Mouse (Mus musculus) forebrain, postnatal 0 days (tissue): Measurements from ENCODE around the gene Slc25a36. TPM values are rescaled to one million over a fixed set of nuclear protein-coding genes. Genes with fewer than 3 reads are reported as not detected.

ENCODE experiments used
- ATAC-seq: fragments of 200-750 bp; cut with Nextera tagmentation; 2 replicates; pipeline ENCODE4 v1.8.0; 2017; ENCODE audit warnings: mild to moderate bottlenecking, moderate library complexity
- DNase-seq: peaks from one replicate; pipeline ENCODE4 v3.0.0-alpha.2; 2015
- H3K27ac ChIP-seq: fragments of 300-500 bp; sonication (generic); 2 replicates; pipeline ENCODE4 v1.5.1; 2014; ENCODE audit warnings: low read depth, mild to moderate bottlenecking, antibody characterized with exemption, low read length, moderate library complexity, mixed read lengths
- H3K27me3 ChIP-seq: fragments of 300-500 bp; sonication (generic); 2 replicates; pipeline ENCODE4 v1.6.1; 2014; ENCODE audit warnings: mild to moderate bottlenecking, low read length, mixed read lengths; ENCODE audit not compliant: insufficient read depth
- H3K36me3 ChIP-seq: fragments of 300-500 bp; sonication (generic); 2 replicates; pipeline ENCODE4 v1.6.1; 2014; ENCODE audit warnings: mild to moderate bottlenecking, moderate library complexity; ENCODE audit not compliant: insufficient read depth
- H3K4me1 ChIP-seq: fragments of 300-500 bp; sonication (generic); 2 replicates; pipeline ENCODE4 v1.6.1; 2014; ENCODE audit warnings: antibody characterized with exemption; ENCODE audit not compliant: insufficient read depth
- H3K4me2 ChIP-seq: fragments of 300-500 bp; sonication (generic); 2 replicates; pipeline ENCODE4 v1.6.1; 2014; ENCODE audit warnings: low read depth, mild to moderate bottlenecking, moderate library complexity
- H3K4me3 ChIP-seq: fragments of 300-500 bp; sonication (generic); 2 replicates; pipeline ENCODE4 v1.5.1; 2014; ENCODE audit warnings: low read depth, low read length, mixed read lengths
- H3K9ac ChIP-seq: fragments of 300-500 bp; sonication (generic); 2 replicates; pipeline ENCODE4 v1.6.1; 2014; ENCODE audit warnings: mild to moderate bottlenecking
- H3K9me3 ChIP-seq: fragments of 300-500 bp; sonication (generic); 2 replicates; pipeline ENCODE4 v1.6.1; 2016; ENCODE audit warnings: low read length
- CTCF ChIP-seq: sonication (generic); IDR thresholded peaks from 2 replicates; pipeline ENCODE4 v1.5.1; 2016; ENCODE audit warnings: antibody characterized with exemption, control low read depth, low read depth
- WGBS: fragments of 180-500 bp; shearing (Covaris S2); extraction: QIAGEN DNeasy Blood & Tissue Kit; methylation state at CpG from one replicate; pipeline ENCODE4 v1.1.7; 2014; 5-methylcytosine and 5-hydroxymethylcytosine counted together
- polyA plus RNA-seq: library from polyadenylated mRNA; unstranded; fragments of >200 nt; fragmentation: Nextera tagmentation; extraction: Ambion mirVana; gene quantifications from 2 replicates; pipeline ENCODE4 v1.2.1, GENCODE M21; 2015
- total RNA-seq: library from RNA; depleted of rRNA; stranded (reverse); fragments of >200 nt; gene quantifications from 2 replicates; pipeline ENCODE4 v1.2.3, GENCODE M21; 2014

Slc25a36 gene
- total and polyA plus RNA-seq, 2 experiments from 2014 or later = 54.6 to 138 TPM

DNA sequence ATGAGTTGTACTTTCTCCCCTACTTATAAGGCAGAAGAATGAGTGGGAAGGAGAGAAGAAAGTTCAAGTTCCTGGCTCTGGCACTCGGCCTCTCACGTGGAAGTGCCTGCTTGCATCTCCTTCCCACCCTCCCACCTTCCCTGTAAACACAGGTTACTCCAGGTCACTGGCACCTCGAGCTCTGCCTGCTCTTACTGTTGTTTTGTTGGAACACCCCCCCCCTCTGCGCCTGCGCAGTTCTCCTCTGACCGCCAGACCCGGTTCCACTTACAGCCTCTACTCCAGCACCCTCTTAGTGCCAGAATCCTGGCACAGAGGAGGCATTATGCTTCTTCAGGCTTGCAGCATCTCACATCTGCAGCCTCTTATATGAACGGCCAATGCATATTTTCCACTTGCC lies 22.2 kb upstream of the Slc25a36 start:
- no peak for DNase-seq
- Histone ChIP-seq H3K4me1 (no peaks in the 10 kb centered on the region), H3K27me3 (no peaks in the 10 kb centered on the region), H3K4me3 (no peak overlapping the region), H3K4me2 (no peak overlapping the region), H3K9me3 (no peaks in the 10 kb centered on the region), H3K36me3 (no peaks in the 10 kb centered on the region), H3K27ac (no peak overlapping the region), H3K9ac (no peak overlapping the region)
- no peak for ATAC-seq
- WGBS = 61% methylated on average over 8 of the region's 8 CpGs
- TF ChIP-seq CTCF = no peak

DNA sequence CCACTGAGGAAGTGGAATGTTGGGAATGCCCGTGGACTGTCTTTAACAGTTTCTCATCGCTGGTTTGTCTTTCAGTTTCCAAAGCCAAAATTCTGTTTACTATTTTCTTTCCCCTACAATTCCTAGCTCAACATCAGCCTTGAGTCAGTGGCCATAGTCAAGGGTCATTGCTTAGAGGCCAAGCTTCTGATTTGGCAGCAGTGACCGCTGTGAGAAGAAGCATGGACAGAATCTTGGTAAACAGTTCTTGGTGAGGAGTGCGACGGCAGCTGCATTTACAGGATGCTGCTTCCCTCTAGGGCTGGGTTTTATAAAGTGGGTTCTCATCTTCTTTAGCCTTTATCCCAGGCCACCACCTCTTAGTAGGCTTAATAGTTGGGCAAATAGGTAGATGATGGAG lies 19.0 kb upstream of the Slc25a36 start:
- Histone ChIP-seq H3K36me3 (no peaks in the 10 kb centered on the region), H3K27ac (no peak overlapping the region), H3K4me2 (no peak overlapping the region), H3K27me3 (no peaks in the 10 kb centered on the region), H3K4me3 (no peak overlapping the region), H3K9me3 (no peaks in the 10 kb centered on the region), H3K9ac (no peak overlapping the region), H3K4me1 (no peaks in the 10 kb centered on the region)
- DNase-seq = no peak
- no peak for TF ChIP-seq CTCF
- WGBS = 91% methylated on average over 5 of the region's 5 CpGs
- no peak for ATAC-seq

DNA sequence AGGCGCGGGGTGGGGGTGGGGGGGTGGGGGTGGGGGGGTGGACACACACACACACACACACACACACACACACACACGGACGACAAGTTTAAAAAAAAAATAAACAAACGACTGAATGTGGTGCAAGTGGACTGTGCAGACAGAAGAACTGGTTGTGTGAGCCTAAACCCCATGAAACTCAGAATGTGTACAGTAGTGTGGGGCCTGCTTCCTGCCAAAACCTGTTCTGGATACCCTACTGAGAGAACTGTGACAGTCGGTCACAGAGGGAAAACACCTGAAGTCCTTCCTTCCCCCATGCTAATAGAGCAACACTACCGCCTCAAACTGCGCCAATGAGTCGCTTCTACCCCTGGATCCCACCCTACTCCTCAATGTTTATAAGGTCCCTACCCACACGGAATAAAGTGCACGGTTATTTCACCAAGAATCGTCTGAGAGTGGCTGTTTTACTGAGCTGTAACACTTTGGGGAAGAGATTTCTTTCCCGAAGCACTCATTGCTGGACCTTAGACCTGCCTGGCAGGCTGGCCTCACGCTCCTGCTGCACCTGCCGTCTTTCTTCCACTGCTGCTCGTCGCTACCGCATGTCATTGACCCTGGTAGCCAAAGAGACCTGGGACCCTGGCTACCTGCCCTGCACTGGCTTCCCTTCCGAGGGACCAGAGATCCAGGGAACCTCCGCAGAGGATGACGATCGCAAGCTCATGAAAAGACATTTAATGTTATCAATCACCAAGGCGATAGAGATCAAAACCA lies 13.2 kb upstream of the Slc25a36 start:
- Histone ChIP-seq H3K36me3 (no peaks in the 10 kb centered on the region), H3K4me2 (no peak overlapping the region), H3K9me3 (no peaks in the 10 kb centered on the region), H3K27me3 (no peaks in the 10 kb centered on the region), H3K9ac (no peak overlapping the region), H3K27ac (no peak overlapping the region), H3K4me3 (no peak overlapping the region), H3K4me1 (no peaks in the 10 kb centered on the region)
- no peak for TF ChIP-seq CTCF
- ATAC-seq (no peak), DNase-seq (no peak)
- WGBS = 72% methylated on average over 23 of the region's 23 CpGs

DNA sequence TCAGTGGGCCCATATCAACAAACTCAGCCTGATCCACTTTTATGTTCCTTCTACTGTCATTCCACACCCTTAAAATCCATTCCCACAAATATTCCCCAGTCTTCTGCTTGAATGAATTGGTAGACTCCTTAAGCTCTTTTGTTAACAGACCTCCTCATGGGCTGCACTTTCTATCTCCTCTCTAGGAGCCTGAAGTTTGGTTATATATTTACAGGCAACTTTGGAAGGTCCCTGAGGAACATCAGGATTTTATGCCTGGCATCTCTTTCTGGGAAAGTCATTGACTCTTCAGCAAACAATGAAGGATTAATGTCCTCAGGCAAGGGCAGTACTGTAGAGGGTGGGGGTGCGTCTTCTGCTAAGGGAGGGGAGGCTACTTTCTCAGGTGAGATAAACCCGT lies 10.5 kb upstream of the Slc25a36 start:
- H3K27ac ChIP-seq = no peak overlapping the region
- no peak overlapping the region for H3K4me3 ChIP-seq
- no peaks in the 10 kb centered on the region for H3K4me1 ChIP-seq
- DNase-seq (no peak), ATAC-seq (no peak)
- no peaks in the 10 kb centered on the region for H3K9me3 ChIP-seq
- H3K27me3 ChIP-seq = no peaks in the 10 kb centered on the region
- H3K9ac ChIP-seq = no peak overlapping the region
- no peak overlapping the region for H3K4me2 ChIP-seq
- no peak for TF ChIP-seq CTCF
- 86% methylated on average over 2 of the region's 2 CpGs for WGBS
- no peaks in the 10 kb centered on the region for H3K36me3 ChIP-seq

DNA sequence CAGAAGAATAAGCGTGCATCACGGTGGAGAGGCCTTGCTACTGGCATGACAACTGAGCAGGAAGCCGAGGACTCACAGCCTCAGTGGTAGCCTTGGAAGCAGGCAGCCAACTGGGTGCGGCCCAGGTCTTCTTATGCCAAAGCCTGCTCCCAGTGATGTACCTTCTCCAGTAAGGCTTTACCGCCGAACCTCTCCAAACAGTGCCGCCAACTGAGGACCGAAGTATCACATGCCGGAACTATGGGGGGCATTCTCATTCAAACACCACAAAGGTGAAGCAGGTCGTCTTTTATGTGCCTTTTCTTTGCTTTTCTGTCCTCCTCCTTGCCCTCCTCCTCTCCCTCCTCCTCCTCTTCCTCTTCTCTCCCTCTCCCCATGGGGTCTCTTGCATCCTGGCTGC lies 3.3 kb upstream of the Slc25a36 start:
- Histone ChIP-seq H3K4me3 (no peak overlapping the region), H3K27me3 (no peaks in the 10 kb centered on the region), H3K4me2 (no peak overlapping the region), H3K4me1 (no peaks in the 10 kb centered on the region; the same call in 1 of the 2 replicates), H3K9ac (no peak overlapping the region), H3K27ac (no peak overlapping the region), H3K9me3 (no peaks in the 10 kb centered on the region), H3K36me3 (no peaks in the 10 kb centered on the region)
- 87% methylated on average over 10 of the region's 10 CpGs for WGBS
- no peak for ATAC-seq
- no peak for TF ChIP-seq CTCF
- DNase-seq = no peak

DNA sequence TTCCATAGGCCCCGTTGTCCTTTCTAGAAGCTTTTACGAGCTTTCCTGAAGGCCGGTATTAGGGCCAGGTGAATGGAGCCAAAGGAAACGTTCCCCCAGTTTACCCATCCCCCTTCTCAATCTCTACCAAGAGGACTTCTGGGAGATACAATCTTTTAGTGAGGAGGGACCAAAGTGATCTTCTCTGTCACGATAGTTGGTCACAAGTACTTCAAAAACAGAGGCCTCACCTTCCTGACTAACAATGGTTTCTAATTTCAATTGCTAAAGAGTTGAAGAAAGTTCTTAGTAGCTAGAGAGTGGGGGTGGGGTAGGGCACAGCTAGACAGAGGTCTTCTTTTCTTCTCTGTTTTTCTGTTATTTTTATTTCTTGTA lies 2.6 kb upstream of the Slc25a36 start:
- Histone ChIP-seq H3K4me3 (no peak overlapping the region), H3K9me3 (no peaks in the 10 kb centered on the region), H3K4me1 (no peaks in the 10 kb centered on the region; the same call in 1 of the 2 replicates), H3K4me2 (no peak overlapping the region), H3K27ac (no peak overlapping the region), H3K9ac (no peak overlapping the region), H3K36me3 (no peaks in the 10 kb centered on the region), H3K27me3 (no peaks in the 10 kb centered on the region)
- TF ChIP-seq CTCF = no peak
- DNase-seq (no peak), ATAC-seq (no peak)
- 37% methylated on average over 5 of the region's 5 CpGs for WGBS

DNA sequence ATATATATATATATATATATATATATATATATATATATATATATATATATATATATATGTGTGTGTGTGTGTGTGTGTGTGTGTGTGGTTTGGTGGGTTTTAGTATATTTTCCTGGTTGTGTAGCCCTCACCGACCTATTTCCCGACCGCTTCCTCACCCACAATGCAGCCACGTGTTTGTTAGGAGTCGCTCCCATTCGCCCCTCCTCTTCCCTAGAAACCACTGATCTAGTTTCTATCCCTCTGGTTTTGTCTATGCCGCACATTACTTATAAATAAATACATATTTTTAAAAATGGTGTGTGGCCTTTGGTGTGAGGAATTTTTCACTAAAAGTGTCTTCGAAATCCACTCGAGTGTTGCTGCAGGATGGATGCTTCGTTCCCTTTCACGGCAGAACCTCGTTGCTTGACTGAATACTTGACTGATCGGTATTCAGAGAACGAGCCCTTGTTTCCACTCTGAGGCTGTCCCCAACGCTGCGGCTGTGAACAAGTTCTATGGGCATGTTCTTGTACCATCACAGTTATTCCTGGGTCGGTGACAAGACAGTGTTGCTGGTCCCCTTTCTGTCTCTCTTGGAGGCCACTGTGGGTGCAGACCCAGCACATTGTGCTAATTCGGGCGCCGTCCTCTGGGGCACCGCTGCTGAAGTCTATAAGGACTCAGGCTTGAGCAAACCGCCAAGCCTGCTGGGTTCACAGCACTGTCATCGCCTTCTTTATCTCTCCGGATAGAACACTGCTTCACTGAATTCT lies 2.0 kb upstream of the Slc25a36 start:
- no peak for TF ChIP-seq CTCF
- Histone ChIP-seq H3K4me1 (no peaks in the 10 kb centered on the region; the same call in 1 of the 2 replicates), H3K36me3 (no peaks in the 10 kb centered on the region), H3K9me3 (no peaks in the 10 kb centered on the region), H3K4me2 (no peak overlapping the region), H3K27ac (no peak overlapping the region), H3K27me3 (no peaks in the 10 kb centered on the region), H3K9ac (no peak overlapping the region), H3K4me3 (no peak overlapping the region)
- no peak for DNase-seq
- WGBS = 71% methylated on average over 24 of the region's 24 CpGs
- no peak for ATAC-seq
